Mouse (Mus musculus) kidney, adult 2 months (tissue): ENCODE measurements around the gene Fam184b.

Source experiments
- CTCF ChIP-seq: fragments of 200-500 bp; conservative IDR thresholded peaks from 2 replicates; pipeline ENCODE4 v1.5.1; 2011; ENCODE audit warnings: low read depth, mild to moderate bottlenecking, control low read depth, low read length, moderate library complexity, mixed read lengths; ENCODE audit not compliant: insufficient read depth, insufficient read length
- POLR2A ChIP-seq: fragments of 200-500 bp; IDR thresholded peaks from one replicate; pipeline ENCODE4 v1.6.1; 2011; ENCODE audit warnings: low read depth, low read length, control low read depth

GRCm38 (mm10) chr5:45593276-45593675 is 46.1 kb downstream of the Fam184b start:
- no peak for TF ChIP-seq CTCF
- TF ChIP-seq POLR2A: no peak
